Mouse (Mus musculus) testis, postnatal 14 days (tissue): ENCODE data around the gene Gstp1.
"Not testable (repeated sequence)": the region's sequence is repeated elsewhere in the genome, so short reads cannot be mapped to it uniquely, and the experiment has no call there.

Experiments used
- DNase-seq: peaks from one replicate; pipeline ENCODE4 v3.0.0; 2021; ENCODE audit warnings: low spot score

The Gstp1 gene

DNA sequence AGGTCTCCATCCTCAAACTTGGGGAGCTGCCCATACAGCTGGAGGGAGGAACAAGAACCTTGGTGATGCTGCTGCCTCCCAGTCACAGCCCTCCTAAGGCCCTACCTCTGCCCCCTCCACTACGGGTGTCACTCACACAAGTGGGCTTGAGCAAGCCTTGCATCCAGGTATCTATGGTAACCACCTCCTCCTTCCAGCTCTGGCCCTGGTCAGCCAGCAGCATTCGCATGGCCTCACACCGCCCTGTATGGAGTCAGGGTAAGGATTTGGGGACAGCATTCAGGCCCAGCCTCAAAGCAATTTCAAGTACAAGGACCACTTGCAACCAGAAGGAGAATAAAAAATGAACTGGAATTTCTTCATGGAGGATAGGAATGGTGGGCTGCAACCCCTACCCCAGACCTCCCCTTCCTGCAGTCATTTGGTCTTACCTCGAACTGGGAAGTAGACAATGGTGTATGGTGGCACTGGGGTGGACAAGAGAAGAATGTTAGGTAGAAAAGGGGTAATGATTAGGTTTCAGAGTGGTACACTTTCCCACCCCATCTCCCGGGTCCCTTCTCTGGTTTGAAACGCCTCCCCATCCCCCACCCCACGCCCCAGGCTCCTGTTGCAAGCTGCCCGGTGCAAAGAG lies 514 bp downstream of the Gstp1 start:
- not testable (repeated sequence) for DNase-seq

DNA sequence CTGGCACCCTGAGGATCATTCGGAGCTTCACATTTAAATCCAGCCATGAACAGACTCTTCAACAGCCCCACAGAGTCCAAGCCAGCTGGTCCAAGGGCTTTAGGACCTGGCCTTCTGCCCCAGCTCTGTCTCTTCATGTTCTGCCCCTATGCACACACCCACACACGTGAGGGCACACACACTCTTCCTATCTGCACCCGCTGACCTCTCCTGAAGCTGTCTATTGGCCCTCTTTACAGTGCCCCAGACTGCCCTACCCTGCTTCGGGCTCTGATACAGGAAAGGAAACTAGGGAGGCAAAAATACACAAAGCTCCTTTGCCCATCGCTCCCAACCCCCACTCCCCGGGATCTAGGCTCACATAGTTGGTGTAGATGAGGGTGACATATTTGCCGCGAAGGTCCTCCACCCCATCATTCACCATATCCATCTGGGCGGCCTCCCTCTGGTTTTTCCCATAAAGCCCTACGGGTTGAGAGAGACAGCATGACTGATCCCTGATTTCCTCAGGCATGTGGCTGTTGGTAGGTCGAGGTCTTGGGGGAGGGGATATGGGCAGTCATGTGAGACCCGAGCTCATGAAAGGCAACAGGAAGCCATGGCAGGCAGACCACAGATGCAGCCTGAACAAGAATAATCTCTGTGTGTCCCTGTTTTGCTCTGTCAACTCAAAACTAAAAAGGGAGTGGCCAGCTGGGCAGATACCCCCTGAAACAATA lies 1.3 kb downstream of the Gstp1 start:
- no peak for DNase-seq

DNA sequence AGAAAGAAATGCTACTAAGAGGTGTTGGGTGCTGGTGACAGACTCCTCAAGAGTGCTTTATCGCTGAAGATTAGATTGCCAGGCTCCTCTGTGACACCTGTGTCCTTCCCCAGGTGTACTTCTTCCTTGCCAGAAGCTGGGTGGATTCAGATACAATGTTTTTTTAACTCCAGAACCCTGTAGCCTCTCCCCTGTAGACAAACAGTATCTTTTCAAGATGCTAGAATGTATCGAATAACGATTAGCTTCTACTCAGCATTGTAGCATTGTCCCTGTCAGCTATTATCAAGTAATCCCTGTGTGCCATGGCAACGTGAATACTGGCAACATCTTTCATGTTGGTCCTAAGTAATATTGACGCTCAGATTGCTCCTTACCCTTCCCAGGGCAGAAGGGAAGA lies 4.0 kb downstream of the Gstp1 start:
- DNase-seq: peak; percentile 60

DNA sequence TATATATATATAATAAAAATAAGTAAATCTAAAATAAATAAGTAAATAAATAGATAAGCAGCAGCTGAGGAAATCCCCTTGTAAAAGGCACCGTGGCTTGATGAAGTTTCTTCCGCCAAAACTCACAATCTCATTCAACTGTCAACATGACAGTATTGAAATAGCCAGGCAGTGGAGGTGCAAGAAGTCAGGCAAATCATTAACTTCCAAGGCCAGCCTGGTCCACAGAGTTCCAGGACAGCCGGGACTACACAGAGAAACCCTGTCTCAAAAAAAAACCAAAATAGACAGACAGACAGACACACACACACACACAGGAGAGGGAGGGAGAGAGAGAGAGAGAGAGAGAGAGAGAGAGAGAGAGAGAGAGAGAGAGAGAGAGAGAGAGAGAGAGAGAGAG lies 4.5 kb downstream of the Gstp1 start:
- no peak for DNase-seq

DNA sequence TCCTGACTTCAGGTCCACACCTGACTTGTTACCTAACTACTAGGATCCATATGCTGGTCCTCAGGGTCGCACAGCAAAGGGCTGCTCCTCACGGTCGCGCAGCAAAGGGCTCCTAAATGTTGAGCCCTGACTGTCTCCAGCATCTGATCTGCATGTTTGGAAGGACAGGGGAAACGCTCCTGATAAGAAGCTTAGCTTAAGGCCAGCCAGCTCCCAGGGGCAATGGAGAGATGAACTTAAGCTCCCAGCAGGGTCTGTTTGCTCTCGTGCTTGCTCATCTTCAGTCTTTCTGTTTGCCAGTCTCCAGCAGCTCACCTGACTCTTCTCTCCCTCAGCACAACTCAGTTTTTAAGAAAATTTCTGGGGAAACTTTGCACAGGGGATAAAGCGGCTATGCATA lies 5.1 kb downstream of the Gstp1 start:
- no peak for DNase-seq

DNA sequence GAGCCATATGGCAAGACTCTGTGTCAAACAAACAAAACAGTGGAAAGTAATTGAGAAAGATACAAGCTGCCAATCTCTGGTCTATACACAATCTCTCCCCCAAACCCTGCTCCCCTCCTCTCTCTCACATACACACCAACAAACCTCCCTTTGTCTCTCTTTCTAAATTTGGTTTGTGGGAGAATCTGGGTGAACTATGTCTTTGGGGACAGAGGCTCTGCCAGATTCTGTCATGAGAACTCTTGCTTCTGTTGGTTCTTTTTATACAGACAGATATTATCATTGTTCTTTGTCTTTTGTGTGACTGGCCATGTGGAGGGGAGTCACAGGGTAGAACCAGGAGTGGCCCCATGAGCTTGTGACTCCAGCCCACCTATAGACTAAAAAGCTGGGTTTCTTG lies 10.2 kb downstream of the Gstp1 start:
- no peak for DNase-seq

DNA sequence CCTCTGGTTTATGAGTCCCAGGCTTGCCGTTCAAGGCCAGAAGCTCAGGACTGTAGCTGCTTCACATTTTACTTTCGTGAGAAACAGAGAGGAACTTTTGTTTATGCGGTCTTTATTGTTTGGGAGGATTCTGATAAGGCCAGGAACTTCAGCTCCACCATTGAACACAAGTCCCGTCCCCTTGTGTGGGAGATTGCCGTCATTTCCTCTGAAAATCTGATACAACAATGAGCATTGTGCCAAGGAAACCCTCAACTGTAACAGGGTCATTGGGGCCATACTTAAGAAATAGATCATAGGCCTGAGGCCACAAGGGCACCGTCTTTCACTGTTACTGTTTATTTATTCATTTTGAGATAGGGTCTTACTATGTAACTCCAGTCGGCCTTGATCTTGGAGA lies 14.6 kb downstream of the Gstp1 start:
- DNase-seq: no peak

DNA sequence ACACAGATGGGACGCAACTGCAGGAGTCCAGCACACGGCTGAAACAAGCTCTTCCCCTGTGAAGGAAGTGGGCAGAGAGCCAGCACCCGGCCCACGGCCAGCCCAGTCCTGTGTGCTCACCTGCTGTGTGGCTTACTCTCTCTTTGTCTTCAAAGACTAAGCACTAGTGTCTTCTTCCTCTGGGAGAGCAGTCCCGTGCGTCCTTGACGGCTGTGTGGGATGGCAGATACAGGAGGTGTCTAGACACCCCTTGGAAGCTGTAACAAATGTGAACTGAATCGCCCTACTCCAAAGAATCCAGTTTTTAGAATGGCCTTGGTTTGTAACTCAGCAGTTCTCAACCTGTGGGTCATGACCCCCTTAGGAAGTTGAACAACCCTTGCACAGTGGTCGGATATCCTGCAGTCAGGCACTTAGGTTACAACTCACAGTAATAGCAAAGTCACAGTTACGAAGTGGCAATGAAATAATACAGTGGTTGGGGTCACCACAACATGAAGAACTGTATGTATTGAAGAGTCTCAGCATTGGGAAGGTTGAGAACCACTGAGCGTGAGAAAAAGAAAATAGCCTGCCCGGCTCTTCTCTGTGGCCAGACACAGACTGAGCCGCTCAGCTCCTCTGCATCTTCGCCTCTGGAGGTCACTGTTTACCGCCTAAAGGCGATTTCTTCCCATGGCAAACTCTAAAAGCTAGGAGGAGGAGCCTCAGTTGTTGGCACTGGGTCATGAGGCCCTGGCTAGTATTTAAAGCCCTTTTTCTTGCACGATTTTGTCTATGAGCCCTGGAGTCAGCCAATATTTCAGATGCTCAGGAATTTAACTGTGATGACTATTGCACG lies 18.8 kb downstream of the Gstp1 start:
- DNase-seq: peak; percentile 76

DNA sequence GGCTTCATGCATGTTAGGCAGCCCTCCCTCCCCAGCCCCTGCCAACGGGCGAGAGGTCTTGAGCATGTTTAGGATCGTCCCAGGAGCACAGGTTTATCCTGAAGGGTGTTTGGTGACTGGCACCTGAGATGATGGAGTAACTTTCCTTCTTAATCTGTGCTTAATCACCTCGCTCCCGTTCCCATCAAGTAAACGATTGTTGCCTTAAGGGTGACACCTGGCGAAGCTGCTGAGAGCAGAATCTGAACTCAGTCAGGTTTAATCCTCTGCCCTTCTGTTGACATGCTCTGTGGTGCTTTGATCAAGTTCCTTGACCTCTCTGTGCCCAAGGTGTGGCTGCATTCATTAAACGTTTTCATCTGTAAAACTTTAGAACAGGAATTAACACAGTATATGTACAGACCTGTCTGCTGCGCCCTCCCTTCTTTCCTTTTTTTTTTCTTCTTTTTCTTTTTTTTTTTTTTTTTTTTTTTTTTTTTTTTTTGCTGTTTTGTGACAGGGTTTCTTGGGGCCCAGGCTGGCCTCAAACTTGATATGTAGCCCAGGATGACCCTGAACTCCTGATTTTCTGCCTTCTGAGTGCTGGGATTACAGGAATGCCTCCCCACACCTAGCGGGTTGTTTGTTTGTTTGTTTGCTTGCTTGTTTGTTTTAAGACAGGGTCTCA lies 19.7 kb downstream of the Gstp1 start:
- no peak for DNase-seq

DNA sequence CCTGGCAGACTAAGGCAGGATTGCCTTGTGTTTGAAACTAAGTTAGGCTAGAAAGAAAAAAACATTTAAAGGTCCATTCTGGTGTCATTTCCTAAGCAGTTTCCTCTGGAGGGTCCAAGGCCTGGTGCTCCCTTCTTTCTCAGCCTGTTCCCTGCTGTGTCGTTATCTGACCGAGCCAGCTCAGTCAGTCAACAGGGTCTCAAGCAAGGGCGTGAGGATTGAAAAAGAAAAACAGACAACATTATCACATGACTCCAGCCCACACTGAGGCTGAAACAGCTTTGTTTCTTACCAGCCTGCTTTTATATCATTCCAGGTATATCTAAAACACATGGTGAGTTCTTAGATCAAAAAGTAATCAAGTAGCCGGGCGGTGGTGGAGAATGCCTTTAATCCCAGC lies 22.1 kb downstream of the Gstp1 start:
- DNase-seq: no peak

DNA sequence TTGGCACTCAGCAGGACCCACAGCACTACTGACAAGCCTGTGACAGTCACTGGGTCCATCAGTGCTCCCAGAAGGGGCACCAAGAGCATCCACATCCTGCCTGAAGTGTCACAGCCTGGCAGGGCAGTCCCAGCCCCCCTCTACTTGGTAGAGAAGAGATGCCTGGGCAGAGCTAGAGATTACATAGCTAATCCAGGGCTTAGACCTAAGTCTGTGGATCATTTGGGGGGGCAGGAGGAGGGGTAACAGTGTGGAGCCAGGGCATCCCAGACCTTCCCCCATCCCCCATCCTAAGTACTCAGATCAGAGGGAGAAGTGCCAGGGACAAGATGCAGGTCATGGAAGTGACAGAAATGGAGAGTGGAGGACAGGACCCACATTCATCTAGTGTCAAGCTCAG lies 23.0 kb downstream of the Gstp1 start:
- DNase-seq: no peak

DNA sequence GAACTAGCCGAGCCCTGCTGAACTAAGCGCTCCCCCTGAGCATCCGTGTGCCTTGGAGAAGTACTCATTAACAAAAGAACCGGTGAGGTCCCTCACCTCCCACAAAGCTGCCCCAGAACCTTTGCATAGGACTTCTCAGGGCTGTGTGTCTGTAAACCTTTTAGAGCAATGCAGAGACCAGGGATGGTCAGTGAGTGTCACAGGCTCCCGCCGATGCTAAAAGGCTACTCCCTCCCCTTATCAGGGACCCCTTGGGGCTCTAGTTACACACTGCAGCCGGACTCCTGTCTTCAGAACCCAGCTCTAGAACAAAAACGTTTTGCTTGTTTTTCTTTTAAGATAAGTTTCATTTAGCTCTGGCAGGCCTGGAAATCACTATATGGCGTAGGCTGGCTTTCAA lies 24.7 kb downstream of the Gstp1 start:
- DNase-seq: no peak

DNA sequence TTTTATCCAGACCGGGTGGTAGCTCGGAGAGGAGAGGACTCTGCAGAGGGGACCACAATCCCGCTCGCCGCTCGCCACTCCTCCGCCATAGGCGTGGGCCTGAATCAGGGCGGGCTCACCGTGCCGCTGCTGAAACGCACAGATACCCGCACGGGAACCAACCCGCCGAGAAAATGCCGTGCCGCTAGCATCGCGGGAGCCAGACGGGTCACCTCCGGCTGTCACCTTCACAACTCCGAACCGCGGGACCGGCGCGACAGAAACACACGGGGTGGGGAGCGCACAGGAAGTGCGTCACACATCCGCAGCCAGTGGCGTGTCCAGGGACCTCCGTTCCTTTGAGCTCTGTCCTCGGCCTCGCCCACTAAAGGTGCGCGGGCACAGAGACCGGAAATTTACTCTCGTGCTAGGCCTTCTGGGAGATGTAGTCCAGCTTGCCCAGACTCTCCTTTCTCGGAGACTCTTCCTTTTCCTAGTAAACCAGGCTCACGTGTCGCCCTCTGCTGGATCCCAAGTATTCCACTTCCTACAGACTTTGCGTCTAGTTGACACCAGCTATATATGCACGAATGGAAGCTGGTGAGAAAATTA lies 25.3 kb downstream of the Gstp1 start, which contains the start of gene Ndufv1:
Ndufv1 (minus strand) TSS at position 375 of the 591 bp plus-strand sequence.
- peak; percentile 98 for DNase-seq

DNA sequence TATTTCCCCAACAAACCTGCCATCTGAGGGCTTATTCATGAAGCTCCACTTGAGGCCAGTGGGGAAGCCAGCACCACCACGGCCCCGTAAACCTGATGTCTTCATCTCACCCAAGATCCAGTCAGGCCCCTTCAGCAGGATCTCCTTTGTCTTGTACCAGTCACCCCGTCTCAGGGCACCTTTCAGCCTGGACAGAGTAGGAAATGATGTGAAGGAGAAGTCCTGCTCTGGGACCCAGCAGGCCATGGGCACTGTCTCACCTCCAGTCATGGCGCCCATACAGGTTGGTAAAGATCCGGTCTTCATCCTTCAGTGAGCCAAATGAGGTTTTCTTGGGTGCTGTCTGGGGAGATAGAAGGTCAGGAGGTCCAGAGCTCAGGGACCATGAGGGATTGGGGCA lies 26.7 kb downstream of the Gstp1 start:
- no peak for DNase-seq

DNA sequence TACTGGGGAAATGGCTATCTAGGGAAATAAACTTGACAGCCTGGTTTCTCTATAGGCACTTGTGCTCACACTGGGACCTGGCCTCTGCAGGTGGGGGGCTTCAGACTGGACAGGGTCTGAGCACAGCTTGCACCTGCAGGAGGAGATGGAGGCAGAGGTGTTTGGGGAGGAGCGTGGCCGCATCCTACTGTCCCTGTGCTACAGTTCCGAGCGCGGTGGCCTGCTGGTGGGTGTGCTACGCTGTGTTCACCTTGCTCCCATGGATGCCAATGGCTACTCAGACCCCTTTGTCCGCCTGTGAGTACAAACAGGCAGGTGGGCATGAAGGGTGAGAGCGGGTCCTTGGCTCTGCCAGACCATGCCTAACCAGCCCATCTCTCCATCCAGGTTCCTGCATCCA lies 31.8 kb downstream of the Gstp1 start:
- no peak for DNase-seq

DNA sequence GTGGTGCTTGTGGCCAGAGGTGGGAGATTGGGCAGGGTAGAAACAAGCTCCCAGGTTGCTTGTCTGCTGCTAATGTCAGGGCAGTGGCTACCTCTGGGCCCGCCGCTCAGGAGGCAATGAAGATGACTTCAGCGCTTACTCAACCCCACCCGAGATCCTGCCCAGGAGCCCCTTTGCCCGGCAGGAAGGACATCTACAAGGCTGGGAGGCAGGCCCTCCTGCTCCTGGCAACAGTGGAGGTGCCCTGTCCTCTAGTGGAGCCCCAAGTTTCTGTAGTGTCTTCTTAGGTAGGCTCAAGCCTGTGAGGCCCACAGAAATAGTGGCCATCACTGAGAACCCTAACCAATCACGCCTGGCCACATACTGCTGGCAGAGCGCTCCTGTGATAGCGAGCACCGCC lies 32.7 kb downstream of the Gstp1 start:
- no peak for DNase-seq

DNA sequence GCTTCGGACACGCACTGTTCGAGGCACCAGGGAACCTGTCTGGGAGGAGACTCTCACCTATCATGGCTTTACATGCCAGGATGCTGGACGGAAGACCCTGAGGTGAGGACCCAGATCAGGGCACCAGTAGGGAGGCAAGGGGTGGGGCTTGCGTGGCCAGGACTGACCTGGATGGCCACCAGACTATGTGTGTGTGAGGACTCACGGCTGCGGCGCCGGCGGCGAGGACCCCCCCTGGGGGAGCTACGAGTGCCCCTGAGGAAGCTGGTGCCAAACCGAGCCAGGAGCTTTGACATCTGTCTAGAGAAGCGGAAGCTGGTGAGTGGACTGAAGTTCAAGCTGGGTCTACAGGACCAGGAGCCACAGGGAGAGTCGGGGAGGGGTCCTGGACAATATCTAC lies 33.5 kb downstream of the Gstp1 start:
- DNase-seq: no peak

DNA sequence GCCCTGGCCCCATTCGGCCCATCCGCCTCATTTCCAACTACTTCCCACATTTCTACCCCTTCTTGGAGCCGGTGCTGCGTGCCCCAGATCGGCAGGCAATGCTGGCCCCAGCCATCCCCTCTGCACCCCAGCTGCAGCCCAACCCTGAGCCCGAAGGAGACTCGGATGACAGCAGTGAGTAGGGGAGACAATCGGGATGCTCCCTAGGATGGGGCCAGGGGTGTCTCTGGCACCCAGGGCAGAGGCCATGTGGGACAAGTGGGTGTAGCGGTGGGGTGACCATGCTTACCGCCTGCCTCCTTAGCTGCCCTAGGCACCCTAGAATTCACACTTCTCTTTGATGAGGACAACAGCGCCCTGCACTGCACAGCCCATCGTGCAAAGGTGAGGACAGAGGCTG lies 34.1 kb downstream of the Gstp1 start:
- no peak for DNase-seq

DNA sequence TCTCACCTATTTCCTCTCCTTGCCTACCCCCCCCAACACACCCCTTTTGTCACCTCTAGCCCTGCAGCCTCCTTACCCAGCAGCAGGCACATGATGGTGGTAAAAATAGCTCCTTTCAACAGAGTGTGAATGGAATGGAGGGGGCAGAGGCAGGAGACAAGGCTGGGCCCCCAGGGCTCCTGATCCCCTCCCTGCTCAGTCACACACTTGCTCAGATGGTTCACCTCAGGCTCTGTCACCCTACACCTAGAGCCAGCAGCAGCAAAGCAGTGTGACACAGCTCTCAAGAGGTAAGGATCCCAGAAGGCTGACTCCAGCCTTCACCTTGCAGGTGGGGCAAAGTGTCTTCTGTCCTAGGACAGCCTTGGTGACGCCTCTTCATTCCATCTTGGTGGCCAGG lies 34.7 kb downstream of the Gstp1 start, which contains the start of gene Doc2g:
Doc2g (plus strand) TSS at position 202 of the 400 bp plus-strand sequence.
- no peak for DNase-seq

DNA sequence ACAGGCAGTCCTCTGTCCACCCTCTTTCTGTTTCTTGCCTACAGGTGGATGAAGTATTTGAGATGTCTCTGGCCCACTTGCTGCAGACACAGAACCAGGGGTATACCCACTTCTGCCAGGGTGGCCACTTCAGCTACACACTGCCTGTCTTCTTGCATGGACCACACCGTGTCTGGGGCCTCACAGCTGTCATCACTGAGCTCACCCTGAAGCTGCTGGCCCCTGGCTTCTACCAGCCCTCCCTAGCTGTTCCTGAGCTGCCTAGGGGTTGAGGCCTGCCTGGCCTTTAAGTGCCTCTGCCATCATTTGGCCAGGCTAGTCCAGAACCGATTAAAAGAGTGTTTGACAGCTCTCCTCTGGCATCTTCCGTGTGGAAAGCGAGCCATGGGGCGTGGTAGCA lies 36.0 kb downstream of the Gstp1 start:
- DNase-seq: no peak

DNA sequence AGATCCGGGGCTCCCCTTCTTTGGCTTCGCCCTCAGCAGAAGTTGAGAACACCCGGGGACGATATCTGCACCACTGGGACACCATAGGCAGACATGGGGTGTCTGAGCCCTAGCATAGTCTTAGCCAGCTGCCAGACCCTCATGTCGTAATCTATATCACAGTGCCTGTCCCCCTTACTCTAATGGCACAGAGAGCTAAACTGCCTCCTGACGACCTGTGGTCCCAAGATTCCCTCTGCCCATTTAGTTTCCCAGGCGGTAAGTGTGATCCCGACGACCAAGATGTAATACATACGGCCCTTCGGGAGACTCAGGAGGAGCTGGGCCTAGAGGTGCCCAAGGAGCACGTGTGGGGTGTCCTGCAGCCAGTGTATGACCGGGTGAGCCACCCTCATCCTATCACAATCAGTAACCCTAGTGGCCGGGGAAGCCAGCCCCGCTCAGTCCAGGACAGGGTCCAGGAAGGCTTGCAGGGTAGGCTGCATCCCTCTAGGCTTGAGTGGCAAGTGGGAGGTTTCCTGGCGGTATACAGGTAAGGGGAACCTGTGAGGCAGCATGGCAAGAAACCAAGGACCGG lies 36.7 kb downstream of the Gstp1 start:
- DNase-seq: no peak
